Mouse (Mus musculus): Measurements from ENCODE around the gene Ston2. TPM values are rescaled to one million over a fixed set of nuclear protein-coding genes. Genes with fewer than 3 reads are reported as not detected.
"Not testable (repeated sequence)": the region's sequence is repeated elsewhere in the genome, so short reads cannot be mapped to it uniquely, and the experiment has no call there.

Ston2 gene
- polyA plus RNA-seq, 1 experiment from 2014 or later = 11.1 TPM

DNA sequence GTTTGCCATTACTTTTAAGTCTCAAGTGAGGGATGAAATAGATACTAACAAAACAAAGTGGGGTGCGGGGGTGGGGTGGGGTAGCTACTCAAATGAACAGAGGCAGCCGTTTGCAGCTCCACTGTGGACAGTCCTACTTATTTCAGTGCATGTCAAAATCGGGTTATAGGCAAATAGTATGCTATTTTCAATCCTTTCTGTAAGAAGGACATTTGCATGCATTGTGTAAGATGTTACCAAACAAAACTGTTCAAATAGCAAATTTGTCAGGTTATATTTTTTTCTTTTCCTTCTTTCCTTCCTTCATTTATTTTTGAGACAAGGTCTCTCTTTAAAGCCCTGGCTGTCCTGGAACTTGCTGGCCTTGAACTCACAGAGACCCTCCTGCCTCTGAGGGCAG lies 16.1 kb upstream of the Ston2 start:
- H3K27me3 ChIP-seq = no peaks in the 10 kb centered on the region
- no peak overlapping the region for H3K9ac ChIP-seq
- H3K9me3 ChIP-seq = no peaks in the 10 kb centered on the region
- no peak for ATAC-seq (ENCODE audit: borderline replicate concordance, extremely low read depth, low FRiP score, low TSS enrichment)
- 74% methylated on average over 3 of the region's 3 CpGs for WGBS
- no peak overlapping the region for H3K4me2 ChIP-seq
- no peaks in the 10 kb centered on the region for H3K4me1 ChIP-seq
- H3K4me3 ChIP-seq = no peak overlapping the region
- H3K36me3 ChIP-seq = peaks cover 12% of the 10 kb centered on the region
- H3K27ac ChIP-seq = no peak overlapping the region

DNA sequence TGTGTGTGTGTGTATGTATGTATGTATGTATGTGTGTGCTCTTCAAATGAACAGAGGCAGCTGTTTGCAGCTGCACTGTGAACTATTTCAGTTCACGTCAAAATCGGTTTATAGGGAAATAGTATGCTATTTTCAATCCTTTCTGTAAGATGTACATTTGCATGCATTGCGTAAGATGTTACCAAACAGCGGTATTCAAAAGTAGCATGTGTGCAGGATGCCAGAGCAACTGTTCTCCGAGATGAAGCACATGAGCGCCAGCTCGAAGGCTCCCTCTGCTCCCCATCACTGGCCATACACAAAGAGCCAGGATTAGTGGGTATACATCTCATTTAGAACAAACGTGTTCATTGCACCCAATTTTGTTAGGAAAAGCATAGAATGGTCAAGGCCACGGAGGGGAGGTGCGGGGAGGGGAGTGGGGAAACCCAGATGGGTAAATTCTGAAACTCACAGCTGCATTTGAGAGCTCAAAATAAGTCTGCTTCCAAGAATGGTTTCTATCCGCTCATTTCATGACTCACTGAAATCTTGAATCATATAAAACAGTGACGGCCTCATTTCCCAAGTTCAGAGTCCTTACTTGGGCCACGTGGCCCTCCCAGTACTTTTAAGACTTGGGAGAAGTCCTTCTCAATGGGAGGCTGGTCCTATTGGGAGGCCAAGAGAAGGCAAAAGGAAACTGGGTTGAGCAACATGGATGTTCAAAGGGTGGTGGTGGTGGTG lies 15.2 kb upstream of the Ston2 start:
- Histone ChIP-seq H3K4me2 (no peak overlapping the region), H3K27me3 (no peaks in the 10 kb centered on the region), H3K4me3 (no peak overlapping the region), H3K36me3 (peaks cover 3% of the 10 kb centered on the region), H3K27ac (no peak overlapping the region), H3K9me3 (no peaks in the 10 kb centered on the region), H3K9ac (no peak overlapping the region), H3K4me1 (no peaks in the 10 kb centered on the region)
- WGBS = 80% methylated on average over 13 of the region's 13 CpGs
- ATAC-seq (ENCODE audit: borderline replicate concordance, extremely low read depth, low FRiP score, low TSS enrichment) = no peak

DNA sequence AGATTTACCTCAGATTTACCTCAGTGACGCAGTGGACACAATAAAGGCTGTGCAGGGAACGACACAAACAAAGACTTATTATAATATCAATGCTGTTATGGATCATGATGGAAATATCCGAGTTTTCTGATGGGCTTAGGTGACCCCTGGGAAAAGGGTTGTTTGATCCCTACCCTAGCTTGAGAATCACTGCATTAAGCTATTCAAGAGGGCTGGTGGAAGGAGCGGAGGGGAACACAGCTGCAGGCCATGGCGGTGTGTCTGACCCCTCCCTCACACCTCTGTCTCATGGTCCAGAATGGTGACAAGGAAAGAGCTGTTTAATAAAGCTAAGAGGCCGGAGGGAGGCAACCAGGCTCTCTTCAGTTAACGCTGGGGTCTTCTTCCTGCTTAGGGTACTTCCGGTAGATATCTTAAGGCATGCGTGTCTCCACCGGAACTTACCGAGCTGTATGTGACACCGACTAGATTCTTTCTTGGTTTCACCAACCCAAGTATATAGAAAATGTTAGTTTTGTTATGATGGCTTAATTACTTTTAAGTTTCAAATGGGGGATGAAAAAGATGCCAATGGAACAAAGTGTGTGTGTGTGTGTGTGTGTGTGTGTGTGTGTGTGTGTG lies 14.5 kb upstream of the Ston2 start:
- Histone ChIP-seq H3K4me1 (no peaks in the 10 kb centered on the region), H3K9me3 (no peaks in the 10 kb centered on the region), H3K9ac (no peak overlapping the region), H3K4me2 (no peak overlapping the region), H3K4me3 (no peak overlapping the region), H3K36me3 (no peaks in the 10 kb centered on the region), H3K27ac (no peak overlapping the region), H3K27me3 (no peaks in the 10 kb centered on the region)
- WGBS = 83% methylated on average over 12 of the region's 12 CpGs
- no peak for ATAC-seq (ENCODE audit: borderline replicate concordance, extremely low read depth, low FRiP score, low TSS enrichment)

DNA sequence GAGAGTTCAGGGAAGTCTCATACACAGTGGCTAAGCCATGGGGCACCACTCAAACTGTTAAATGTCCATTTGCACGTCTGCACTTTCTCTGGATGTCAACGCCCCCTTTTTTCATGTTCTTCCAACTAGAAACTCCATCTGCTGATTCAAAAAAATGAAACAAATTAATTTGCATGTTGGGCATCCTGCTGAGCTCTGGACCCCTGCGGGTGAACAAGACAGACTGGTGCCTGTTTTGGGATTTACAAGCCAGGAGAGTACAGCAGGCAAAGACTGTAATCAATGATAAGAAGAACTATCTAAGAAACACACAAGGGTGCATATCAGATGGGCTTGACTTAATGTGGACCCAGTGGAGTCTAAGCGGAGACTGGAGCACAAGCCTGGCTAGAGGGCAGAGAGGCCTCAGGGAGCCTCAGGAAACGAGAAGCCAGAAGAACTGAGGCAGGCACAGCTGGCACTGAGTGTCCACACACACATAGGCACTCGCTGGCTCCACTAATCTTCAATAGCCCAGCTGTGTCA lies 12.7 kb upstream of the Ston2 start:
- no peak for ATAC-seq (ENCODE audit: borderline replicate concordance, extremely low read depth, low FRiP score, low TSS enrichment)
- H3K27ac ChIP-seq = no peak overlapping the region

DNA sequence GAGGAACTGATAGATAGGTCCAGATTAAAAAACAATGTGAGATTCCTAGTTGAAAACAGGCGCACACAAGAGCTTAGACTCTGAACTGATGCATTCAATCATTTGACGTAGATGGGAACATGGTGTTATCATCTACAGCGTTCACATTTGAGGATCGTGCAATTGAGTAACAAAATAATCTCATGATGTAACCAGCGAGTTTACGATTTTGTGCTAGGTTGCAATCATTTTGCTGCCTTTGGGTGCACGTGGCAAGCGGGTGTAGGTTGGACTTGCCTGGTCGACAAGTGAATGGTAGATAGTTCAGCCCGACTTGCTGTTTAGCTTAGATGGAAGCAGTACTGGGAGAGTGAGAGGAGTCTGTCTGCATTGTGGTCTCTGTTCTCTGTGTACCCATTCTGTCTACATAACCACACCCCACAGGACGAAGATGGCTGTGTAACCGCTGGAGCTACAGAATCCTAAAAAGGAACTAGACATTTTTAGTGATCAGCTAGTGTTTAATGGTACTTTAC lies 11.7 kb upstream of the Ston2 start:
- H3K4me2 ChIP-seq = no peak overlapping the region
- 68% methylated on average over 12 of the region's 12 CpGs for WGBS
- no peak overlapping the region for H3K27ac ChIP-seq
- H3K4me3 ChIP-seq = no peak overlapping the region
- no peaks in the 10 kb centered on the region for H3K27me3 ChIP-seq
- no peaks in the 10 kb centered on the region for H3K36me3 ChIP-seq
- no peaks in the 10 kb centered on the region for H3K4me1 ChIP-seq
- no peaks in the 10 kb centered on the region for H3K9me3 ChIP-seq
- no peak for ATAC-seq (ENCODE audit: borderline replicate concordance, extremely low read depth, low FRiP score, low TSS enrichment)
- no peak overlapping the region for H3K9ac ChIP-seq

More for the DNA sequence above, 12.7 kb upstream of the Ston2 start:
- no peaks in the 10 kb centered on the region for H3K27me3 ChIP-seq
- no peak overlapping the region for H3K4me3 ChIP-seq
- no peaks in the 10 kb centered on the region for H3K36me3 ChIP-seq
- H3K4me1 ChIP-seq = no peaks in the 10 kb centered on the region
- H3K9ac ChIP-seq = no peak overlapping the region
- 68% methylated on average over 6 of the region's 6 CpGs for WGBS
- no peaks in the 10 kb centered on the region for H3K9me3 ChIP-seq
- H3K4me2 ChIP-seq = no peak overlapping the region

DNA sequence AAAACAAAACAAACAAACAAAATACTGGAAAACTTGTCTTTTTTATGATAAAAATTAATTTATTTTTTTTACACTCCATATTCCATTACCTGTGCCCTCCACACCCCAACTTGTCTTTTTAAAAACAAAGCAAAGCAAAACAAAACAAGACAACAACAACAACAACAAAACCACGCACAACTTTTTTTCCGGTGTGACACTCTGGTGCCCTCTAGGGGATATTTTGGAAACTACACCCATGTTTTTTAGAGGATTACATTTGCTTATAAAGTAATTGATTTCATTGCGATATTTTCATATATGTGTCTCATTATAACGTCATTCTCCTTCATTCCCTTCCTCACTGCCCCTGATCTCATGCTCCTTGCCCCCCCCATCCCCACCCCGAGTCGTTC lies 11.2 kb upstream of the Ston2 start:
- Histone ChIP-seq H3K4me1 (no peaks in the 10 kb centered on the region), H3K9me3 (no peaks in the 10 kb centered on the region), H3K4me2 (no peak overlapping the region), H3K9ac (no peak overlapping the region), H3K27me3 (no peaks in the 10 kb centered on the region), H3K36me3 (no peaks in the 10 kb centered on the region), H3K4me3 (no peak overlapping the region), H3K27ac (no peak overlapping the region)
- WGBS = 17% methylated on average over 6 of the region's 6 CpGs
- no peak for ATAC-seq (ENCODE audit: borderline replicate concordance, extremely low read depth, low FRiP score, low TSS enrichment)

DNA sequence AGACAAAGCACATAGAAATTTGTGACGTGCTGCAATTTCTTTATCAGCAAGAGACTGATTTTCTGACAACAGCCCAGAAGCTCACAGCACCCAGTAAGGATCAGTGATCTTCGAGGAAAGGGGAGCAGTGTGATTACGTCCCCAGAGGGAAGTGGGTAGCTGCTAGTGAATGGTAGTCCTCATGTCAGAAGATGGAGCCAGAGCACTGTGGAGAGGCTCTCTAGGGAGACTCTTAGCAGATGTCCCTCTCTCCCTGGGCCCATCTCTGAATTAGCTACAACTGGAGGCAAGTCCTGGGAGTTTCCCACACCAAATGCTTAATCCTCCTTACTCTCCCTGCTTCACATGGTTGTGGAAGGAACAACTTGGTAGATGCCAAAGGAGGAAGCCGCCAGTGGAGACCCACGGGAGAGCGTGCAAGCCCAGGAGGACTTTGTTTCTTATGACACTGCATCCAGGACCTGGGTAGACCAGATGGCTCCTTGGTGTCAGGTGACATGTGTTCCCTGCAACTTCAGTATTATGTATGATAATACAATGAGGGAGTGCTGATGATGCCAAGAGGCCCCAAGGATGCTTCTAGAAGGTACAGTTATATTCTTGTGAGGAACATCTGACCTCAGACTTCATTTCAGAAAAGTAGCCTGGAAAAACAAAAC lies 10.7 kb upstream of the Ston2 start:
- Histone ChIP-seq H3K27ac (no peak overlapping the region), H3K4me2 (no peak overlapping the region), H3K9me3 (no peaks in the 10 kb centered on the region), H3K36me3 (no peaks in the 10 kb centered on the region), H3K4me1 (no peaks in the 10 kb centered on the region), H3K27me3 (no peaks in the 10 kb centered on the region), H3K9ac (no peak overlapping the region), H3K4me3 (no peak overlapping the region)
- no peak for ATAC-seq (ENCODE audit: borderline replicate concordance, extremely low read depth, low FRiP score, low TSS enrichment)
- WGBS = 69% methylated on average over 6 of the region's 6 CpGs

DNA sequence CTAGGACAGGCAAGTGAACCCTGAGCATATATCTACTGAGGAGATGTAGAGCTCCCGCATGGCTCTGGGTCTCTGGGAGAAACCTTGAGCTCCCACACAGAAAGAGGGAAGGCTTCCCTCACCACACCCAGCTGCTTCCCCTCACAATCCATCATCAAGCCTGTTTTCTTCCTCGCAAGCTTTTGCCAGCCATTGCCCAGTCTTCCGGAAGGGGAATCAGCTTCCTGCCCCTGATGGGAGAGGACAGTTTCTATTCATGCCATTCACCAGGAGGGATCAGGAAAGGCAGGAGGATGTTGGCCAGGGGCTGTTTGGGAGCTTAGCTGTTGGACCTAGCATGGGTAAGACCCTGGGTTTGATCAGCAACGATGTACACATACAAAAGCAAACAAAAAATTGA lies 8.6 kb upstream of the Ston2 start:
- no peaks in the 10 kb centered on the region for H3K27me3 ChIP-seq
- H3K27ac ChIP-seq = no peak overlapping the region; the same call in 1 of the 2 replicates
- peak; percentile 66; the same call in 1 of the 2 replicates for ATAC-seq (ENCODE audit: borderline replicate concordance, extremely low read depth, low FRiP score, low TSS enrichment)
- H3K9me3 ChIP-seq = no peaks in the 10 kb centered on the region
- 59% methylated on average over 4 of the region's 4 CpGs for WGBS
- no peaks in the 10 kb centered on the region for H3K4me1 ChIP-seq
- H3K4me3 ChIP-seq = no peak overlapping the region
- H3K36me3 ChIP-seq = no peaks in the 10 kb centered on the region
- H3K4me2 ChIP-seq = no peak overlapping the region
- H3K9ac ChIP-seq = no peak overlapping the region

DNA sequence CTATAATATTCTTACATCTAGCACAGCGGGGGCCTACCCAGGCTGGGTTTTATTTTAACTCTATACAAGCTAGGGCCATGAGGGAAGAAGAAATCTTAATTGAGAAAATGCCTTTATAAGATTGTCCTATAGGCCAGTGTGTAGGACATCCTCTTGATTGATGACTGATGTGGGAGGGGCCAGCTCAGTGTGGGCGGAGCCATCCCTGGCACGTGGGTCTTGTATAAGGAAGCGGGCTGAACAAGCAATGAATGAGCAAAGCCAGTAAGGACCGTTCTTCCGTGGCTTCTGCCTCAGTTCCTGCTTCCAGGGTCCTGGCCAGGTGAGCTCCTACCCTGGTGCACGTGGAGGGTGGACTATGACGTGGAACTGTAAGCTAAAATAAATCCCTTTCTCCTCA lies 5.1 kb upstream of the Ston2 start:
- H3K4me2 ChIP-seq = no peak overlapping the region
- ATAC-seq (ENCODE audit: borderline replicate concordance, extremely low read depth, low FRiP score, low TSS enrichment) = no peak
- no peak overlapping the region for H3K27ac ChIP-seq
- no peak overlapping the region for H3K4me3 ChIP-seq
- no peak overlapping the region for H3K9ac ChIP-seq
- no peaks in the 10 kb centered on the region for H3K9me3 ChIP-seq
- 71% methylated on average over 8 of the region's 8 CpGs for WGBS
- no peaks in the 10 kb centered on the region for H3K36me3 ChIP-seq
- no peaks in the 10 kb centered on the region for H3K4me1 ChIP-seq
- no peaks in the 10 kb centered on the region for H3K27me3 ChIP-seq

DNA sequence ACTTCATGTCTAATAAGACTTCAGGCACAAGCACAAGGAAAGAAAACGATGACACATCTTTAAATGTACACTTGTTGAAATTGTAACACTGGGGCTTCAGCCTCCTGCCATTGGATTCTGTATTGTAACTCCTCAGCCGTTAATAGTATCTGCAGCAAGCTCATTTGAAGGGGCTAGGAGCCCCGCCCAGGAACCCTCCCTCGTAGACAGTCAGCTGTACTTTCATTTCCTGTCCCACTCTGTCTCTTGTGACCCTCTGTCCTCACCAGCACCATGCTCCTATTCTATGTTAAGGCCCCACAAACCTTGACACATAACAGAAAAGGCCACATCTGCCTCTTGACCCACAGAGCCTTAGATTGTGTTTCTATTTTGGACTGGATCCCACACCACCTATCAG lies 3.6 kb upstream of the Ston2 start:
- H3K27ac ChIP-seq = no peak overlapping the region
- H3K4me1 ChIP-seq = peaks cover 2% of the 10 kb centered on the region; the same call in 1 of the 2 replicates
- H3K9me3 ChIP-seq = no peaks in the 10 kb centered on the region
- no peak overlapping the region for H3K9ac ChIP-seq
- no peaks in the 10 kb centered on the region for H3K36me3 ChIP-seq
- H3K4me3 ChIP-seq = no peak overlapping the region
- 50% methylated on average over 4 of the region's 4 CpGs for WGBS
- no peak for ATAC-seq (ENCODE audit: borderline replicate concordance, extremely low read depth, low FRiP score, low TSS enrichment)
- H3K4me2 ChIP-seq = no peak overlapping the region
- no peaks in the 10 kb centered on the region for H3K27me3 ChIP-seq

DNA sequence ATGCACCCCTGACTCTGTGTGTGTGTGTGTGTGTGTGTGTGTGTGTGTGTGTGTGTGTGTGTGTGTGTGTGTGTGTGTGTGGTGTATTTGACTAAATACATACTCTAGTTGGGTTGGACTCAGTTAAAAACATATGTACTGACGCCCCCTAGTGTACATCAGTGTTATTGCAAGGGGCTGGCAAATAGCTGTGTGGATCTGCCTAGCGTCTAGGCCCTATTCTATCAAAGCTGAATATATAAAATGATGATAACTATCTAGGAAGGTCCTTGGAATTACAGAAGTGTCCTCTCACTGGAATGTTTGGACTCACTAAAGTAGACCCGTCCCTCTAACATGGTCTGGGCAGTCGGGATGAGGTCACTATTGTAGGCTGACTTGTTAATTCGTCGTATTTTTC lies 1.6 kb upstream of the Ston2 start:
- WGBS = 53% methylated on average over 6 of the region's 6 CpGs
- H3K9ac ChIP-seq = no peak overlapping the region
- H3K9me3 ChIP-seq = no peaks in the 10 kb centered on the region
- H3K27ac ChIP-seq = no peak overlapping the region
- ATAC-seq (ENCODE audit: borderline replicate concordance, extremely low read depth, low FRiP score, low TSS enrichment) = peak; percentile 25; the same call in 1 of the 2 replicates
- no peaks in the 10 kb centered on the region for H3K27me3 ChIP-seq
- H3K4me2 ChIP-seq = no peak overlapping the region
- no peak overlapping the region for H3K4me3 ChIP-seq
- H3K36me3 ChIP-seq = no peaks in the 10 kb centered on the region
- H3K4me1 ChIP-seq = peaks cover 6% of the 10 kb centered on the region; the same call in 1 of the 2 replicates

DNA sequence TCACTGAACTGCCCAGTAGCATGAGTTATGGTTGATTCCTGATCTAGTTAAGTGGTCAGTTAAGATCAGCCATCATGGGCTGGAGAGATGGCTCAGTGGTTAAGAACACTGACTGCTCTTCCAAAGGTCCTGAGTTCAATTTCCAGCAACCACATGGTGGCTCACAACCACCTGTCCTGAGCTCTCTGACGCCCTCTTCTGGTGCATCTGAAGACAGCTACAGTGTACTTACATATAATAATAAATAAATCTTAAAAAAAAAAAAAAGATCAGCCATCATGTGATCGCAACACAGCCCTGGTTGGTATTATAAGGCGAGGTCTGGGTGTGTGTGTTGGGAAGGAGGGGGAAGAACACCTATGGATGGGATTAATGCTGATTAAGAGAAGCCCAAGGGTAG lies 259 bp upstream of the Ston2 start:
- not testable (repeated sequence) for H3K9ac ChIP-seq; H3K27ac ChIP-seq; H3K4me1 ChIP-seq; H3K36me3 ChIP-seq; H3K9me3 ChIP-seq; H3K4me3 ChIP-seq; H3K4me2 ChIP-seq; ATAC-seq (ENCODE audit: borderline replicate concordance, extremely low read depth, low FRiP score, low TSS enrichment); H3K27me3 ChIP-seq
- WGBS = 58% methylated on average over 3 of the region's 3 CpGs

Data from lung, embryonic 15.5 days (tissue).